Mouse (Mus musculus) hindbrain, postnatal 0 days (tissue): ENCODE measurements around the gene Arpc1b. TPM values are rescaled to one million over a fixed set of nuclear protein-coding genes. Genes with fewer than 3 reads are reported as not detected.
"Not testable (repeated sequence)": the region's sequence is repeated elsewhere in the genome, so short reads cannot be mapped to it uniquely, and the experiment has no call there.

Experiments
- ATAC-seq: fragments of 200-750 bp; cut with Nextera tagmentation; 2 replicates; pipeline ENCODE4 v1.8.0; 2017; ENCODE audit warnings: mild to moderate bottlenecking, moderate TSS enrichment, moderate library complexity
- DNase-seq: peaks from one replicate; pipeline ENCODE4 v3.0.0-alpha.2; 2015; ENCODE audit warnings: low spot score
- H3K27ac ChIP-seq: fragments of 300-500 bp; sonication (generic); 2 replicates; pipeline ENCODE4 v1.5.1; 2014; ENCODE audit warnings: mild to moderate bottlenecking
- H3K27me3 ChIP-seq: fragments of 300-500 bp; sonication (generic); 2 replicates; pipeline ENCODE4 v1.6.1; 2014; ENCODE audit warnings: low read length, mixed read lengths; ENCODE audit not compliant: insufficient read depth
- H3K36me3 ChIP-seq: fragments of 300-500 bp; sonication (generic); 2 replicates; pipeline ENCODE4 v1.6.1; 2014; ENCODE audit warnings: low read length, mixed read lengths; ENCODE audit not compliant: insufficient read depth
- H3K4me1 ChIP-seq: fragments of 300-500 bp; sonication (generic); 2 replicates; pipeline ENCODE4 v1.6.1; 2014; ENCODE audit warnings: antibody characterized with exemption, low read length, mixed read lengths; ENCODE audit not compliant: insufficient read depth
- H3K4me2 ChIP-seq: fragments of 300-500 bp; sonication (generic); 2 replicates; pipeline ENCODE4 v1.6.1; 2014; ENCODE audit warnings: low read depth, mild to moderate bottlenecking, low read length, moderate library complexity, mixed read lengths
- H3K4me3 ChIP-seq: fragments of 300-500 bp; sonication (generic); 2 replicates; pipeline ENCODE4 v1.5.1; 2014; ENCODE audit warnings: low read length
- H3K9ac ChIP-seq: fragments of 300-500 bp; sonication (generic); replicated peaks from 2 replicates; pipeline ENCODE4 v1.6.1; 2014; ENCODE audit warnings: mild to moderate bottlenecking, low read length, moderate library complexity, mixed read lengths
- H3K9me3 ChIP-seq: fragments of 300-500 bp; sonication (generic); 2 replicates; pipeline ENCODE4 v1.6.1; 2016; ENCODE audit warnings: low read length, mixed read lengths
- CTCF ChIP-seq: IDR thresholded peaks from 2 replicates; pipeline ENCODE4 v1.5.1; 2016; ENCODE audit warnings: antibody characterized with exemption, control low read depth, low read depth
- WGBS: fragments of 180-500 bp; shearing (Covaris S2); extraction: QIAGEN DNeasy Blood & Tissue Kit; methylation state at CpG from one replicate; pipeline ENCODE4 v1.1.7; 2014; 5-methylcytosine and 5-hydroxymethylcytosine counted together
- polyA plus RNA-seq: library from polyadenylated mRNA; unstranded; fragments of >200 nt; fragmentation: Nextera tagmentation; extraction: Ambion mirVana; gene quantifications from 2 replicates; pipeline ENCODE4 v1.2.1, GENCODE M21; 2015
- total RNA-seq: library from RNA; depleted of rRNA; stranded (reverse); fragments of >200 nt; gene quantifications from 2 replicates; pipeline ENCODE4 v1.2.3, GENCODE M21; 2014

Gene Arpc1b
- total and polyA plus RNA-seq, 2 experiments from 2014 or later = 53.3 to 73.6 TPM

DNA sequence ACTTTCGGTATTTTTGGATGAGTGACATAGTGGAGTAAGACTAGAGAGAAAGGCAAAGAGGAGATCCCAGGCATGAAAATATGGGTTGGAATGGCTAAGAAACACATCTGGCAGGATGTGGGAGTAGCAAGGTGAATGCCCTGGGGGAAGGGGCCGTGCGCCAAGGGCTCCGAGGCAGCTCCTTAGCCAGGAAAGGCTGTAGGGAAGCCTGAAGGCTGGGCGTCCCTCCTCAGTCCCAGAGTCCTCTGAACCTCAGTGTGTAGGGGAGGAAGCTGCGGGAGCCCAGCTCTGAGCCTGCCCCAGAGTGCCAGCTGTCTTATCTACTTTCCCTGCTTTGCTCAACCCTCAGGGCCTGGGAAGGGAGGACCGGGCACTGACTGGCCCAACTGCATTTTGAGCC lies 6.9 kb downstream of the Arpc1b start:
- Histone ChIP-seq H3K27me3 (no peaks in the 10 kb centered on the region), H3K27ac (no peak overlapping the region), H3K9me3 (no peaks in the 10 kb centered on the region), H3K4me3 (no peak overlapping the region), H3K4me2 (no peak overlapping the region), H3K9ac (no peak overlapping the region), H3K36me3 (peaks cover 8% of the 10 kb centered on the region; the same call in 1 of the 2 replicates), H3K4me1 (no peaks in the 10 kb centered on the region)
- WGBS = 86% methylated on average over 7 of the region's 7 CpGs
- TF ChIP-seq CTCF = no peak
- no peak for ATAC-seq
- no peak for DNase-seq

DNA sequence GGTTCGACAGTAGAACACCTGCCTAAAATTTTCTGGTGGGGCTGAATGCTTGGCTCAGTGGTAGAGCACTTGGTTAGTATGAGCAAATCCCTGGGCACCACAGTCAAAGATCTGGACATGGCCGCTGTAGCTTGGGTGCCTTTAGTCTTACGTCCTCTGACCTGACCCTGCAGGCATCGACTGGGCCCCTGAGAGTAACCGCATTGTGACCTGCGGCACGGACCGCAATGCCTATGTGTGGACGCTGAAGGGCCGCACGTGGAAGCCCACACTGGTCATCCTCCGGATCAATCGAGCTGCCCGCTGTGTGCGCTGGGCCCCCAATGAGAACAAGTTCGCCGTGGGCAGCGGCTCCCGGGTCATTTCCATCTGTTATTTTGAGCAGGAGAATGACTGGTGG lies 9.4 kb downstream of the Arpc1b start:
- H3K27me3 ChIP-seq = no peaks in the 10 kb centered on the region
- ATAC-seq (no peak), DNase-seq (no peak)
- H3K4me1 ChIP-seq = no peaks in the 10 kb centered on the region
- no peak overlapping the region for H3K9ac ChIP-seq
- no peak for TF ChIP-seq CTCF
- 95% methylated on average over 19 of the region's 19 CpGs for WGBS
- H3K9me3 ChIP-seq = no peaks in the 10 kb centered on the region
- peaks cover 20% of the 10 kb centered on the region; the same call in 1 of the 2 replicates for H3K36me3 ChIP-seq
- H3K4me2 ChIP-seq = no peak overlapping the region
- H3K27ac ChIP-seq = no peak overlapping the region
- no peak overlapping the region for H3K4me3 ChIP-seq

DNA sequence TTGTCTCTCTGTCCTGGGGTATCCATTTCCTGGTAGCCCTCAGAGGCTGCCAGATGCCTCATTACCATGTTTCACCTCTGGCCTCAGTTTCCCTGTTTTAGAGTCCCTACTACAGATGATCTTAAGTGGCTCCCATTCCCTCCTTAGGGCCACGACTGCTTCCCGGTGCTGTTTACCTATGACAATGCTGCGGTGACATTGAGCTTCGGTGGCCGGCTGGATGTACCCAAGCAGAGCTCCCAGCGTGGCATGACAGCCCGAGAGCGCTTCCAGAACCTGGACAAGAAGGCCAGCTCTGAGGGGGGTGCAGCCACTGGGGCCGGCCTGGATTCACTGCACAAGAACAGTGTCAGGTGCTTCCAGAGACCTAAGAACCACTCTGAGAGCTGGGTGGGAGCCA lies 12.6 kb downstream of the Arpc1b start:
- Histone ChIP-seq H3K27me3 (no peaks in the 10 kb centered on the region), H3K4me1 (no peaks in the 10 kb centered on the region), H3K4me3 (no peak overlapping the region), H3K4me2 (no peak overlapping the region), H3K36me3 (peaks cover 42% of the 10 kb centered on the region), H3K27ac (no peak overlapping the region), H3K9me3 (no peaks in the 10 kb centered on the region), H3K9ac (no peak overlapping the region)
- 95% methylated on average over 9 of the region's 9 CpGs for WGBS
- TF ChIP-seq CTCF = no peak
- DNase-seq (no peak), ATAC-seq (no peak)

DNA sequence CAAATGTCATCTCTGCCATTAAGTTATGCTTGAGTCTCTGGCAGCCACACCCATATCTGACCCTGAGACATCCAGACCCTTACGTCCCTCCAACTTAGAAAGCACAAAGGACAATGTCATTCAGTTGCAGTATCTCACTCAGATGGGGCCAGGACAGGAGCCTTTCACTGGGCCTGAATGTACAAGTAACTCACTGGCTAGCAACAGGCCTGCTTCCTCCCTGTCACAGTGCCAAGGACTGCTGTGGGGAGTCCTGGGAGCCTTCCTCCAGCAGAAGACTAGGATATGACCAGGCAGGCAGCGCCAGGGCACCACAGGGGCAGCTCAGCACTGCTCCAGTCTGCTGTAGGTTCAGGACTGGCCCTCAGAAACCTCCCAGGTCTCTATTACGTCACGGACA lies 15.1 kb downstream of the Arpc1b start:
- 89% methylated on average over 4 of the region's 4 CpGs for WGBS
- no peaks in the 10 kb centered on the region for H3K9me3 ChIP-seq
- no peak for TF ChIP-seq CTCF
- no peak for ATAC-seq
- H3K9ac ChIP-seq = no peak overlapping the region
- no peaks in the 10 kb centered on the region for H3K4me1 ChIP-seq
- H3K27ac ChIP-seq = no peak overlapping the region
- H3K4me2 ChIP-seq = no peak overlapping the region
- H3K4me3 ChIP-seq = no peak overlapping the region
- H3K27me3 ChIP-seq = no peaks in the 10 kb centered on the region
- DNase-seq = no peak
- peaks cover 64% of the 10 kb centered on the region for H3K36me3 ChIP-seq

DNA sequence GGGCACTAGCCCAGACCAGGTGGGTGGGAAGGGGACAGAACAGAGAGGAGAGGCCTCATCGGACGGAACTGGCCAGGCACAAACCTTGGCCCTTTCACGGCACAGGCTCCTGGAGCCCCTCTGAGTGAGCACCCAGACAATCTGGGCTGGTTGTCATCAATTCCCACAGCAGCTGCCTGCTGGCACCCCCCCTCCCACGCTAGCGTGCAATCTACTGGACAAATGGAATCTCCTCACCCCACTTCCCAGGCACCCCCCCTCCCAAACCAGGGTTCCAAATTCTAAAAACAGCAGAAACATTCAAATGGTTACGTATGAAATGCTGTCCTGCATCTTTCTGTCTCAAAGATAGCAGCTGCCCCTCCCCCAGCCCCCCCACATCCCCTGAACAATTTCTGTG lies 15.8 kb downstream of the Arpc1b start:
- peaks cover 67% of the 10 kb centered on the region for H3K36me3 ChIP-seq
- H3K9ac ChIP-seq, H3K4me1 ChIP-seq, H3K9me3 ChIP-seq, H3K27ac ChIP-seq, H3K4me2 ChIP-seq, DNase-seq, H3K4me3 ChIP-seq, ATAC-seq, H3K27me3 ChIP-seq: not testable (repeated sequence)
- 96% methylated on average over 5 of the region's 6 CpGs for WGBS

DNA sequence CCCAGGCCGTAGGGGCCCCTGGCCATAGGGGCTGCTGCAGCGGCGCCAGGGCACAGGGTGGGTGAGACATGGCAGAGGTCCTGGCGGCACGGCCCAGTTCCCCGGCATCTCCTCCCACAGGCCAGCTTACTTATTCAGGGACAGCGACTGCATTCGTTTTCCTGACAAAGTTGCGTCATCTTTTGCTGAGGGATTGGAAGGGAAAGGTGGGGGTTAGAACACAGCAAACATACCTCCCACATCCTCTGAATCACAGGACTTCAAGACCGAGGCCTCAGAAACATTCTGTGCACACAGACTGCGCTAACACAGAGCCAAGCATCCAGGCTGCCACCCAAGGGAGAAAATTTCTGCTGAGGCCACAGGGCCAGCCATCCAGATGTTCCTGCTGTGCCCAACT lies 16.2 kb downstream of the Arpc1b start:
- Histone ChIP-seq H3K9me3 (no peaks in the 10 kb centered on the region), H3K4me3 (no peak overlapping the region), H3K4me1 (no peaks in the 10 kb centered on the region), H3K9ac (no peak overlapping the region), H3K27me3 (no peaks in the 10 kb centered on the region), H3K4me2 (no peak overlapping the region), H3K27ac (no peak overlapping the region), H3K36me3 (peaks cover 71% of the 10 kb centered on the region)
- TF ChIP-seq CTCF = no peak
- DNase-seq = no peak
- WGBS = 89% methylated on average over 11 of the region's 11 CpGs
- ATAC-seq = no peak

DNA sequence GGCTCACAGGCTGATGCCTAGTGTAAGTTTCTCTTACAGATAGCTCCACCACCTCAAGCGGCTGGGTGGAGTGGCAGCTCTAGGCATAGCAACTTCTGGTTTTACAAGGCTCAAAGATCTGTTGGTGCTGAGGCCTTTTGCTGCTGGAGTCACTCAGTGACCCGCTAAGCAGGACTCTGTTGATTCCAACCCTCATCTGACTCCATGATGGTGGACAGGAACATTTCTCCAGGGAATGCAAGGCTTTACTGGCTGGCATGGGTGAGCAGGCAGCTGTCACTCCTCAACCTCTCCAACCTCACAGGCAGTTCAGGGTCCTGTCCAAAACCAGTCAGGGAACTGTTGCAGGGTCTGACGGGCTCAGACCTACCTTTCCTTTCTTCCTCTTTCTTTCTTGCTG lies 17.0 kb downstream of the Arpc1b start:
- TF ChIP-seq CTCF = no peak
- Histone ChIP-seq H3K36me3 (peaks cover 73% of the 10 kb centered on the region), H3K4me3 (no peak overlapping the region), H3K9me3 (no peaks in the 10 kb centered on the region), H3K4me2 (no peak overlapping the region), H3K4me1 (no peaks in the 10 kb centered on the region), H3K9ac (no peak overlapping the region), H3K27me3 (no peaks in the 10 kb centered on the region), H3K27ac (no peak overlapping the region)
- DNase-seq = no peak
- 91% methylated on average over 3 of the region's 3 CpGs for WGBS
- ATAC-seq = no peak
